Mouse (Mus musculus) brown adipose tissue, adult 24 weeks (tissue): Measurements from ENCODE around the gene Skida1. TPM values are rescaled to one million over a fixed set of nuclear protein-coding genes. Genes with fewer than 3 reads are reported as not detected.

Source experiments
- H3K27ac ChIP-seq: fragments of 200-500 bp; replicated peaks from 2 replicates; pipeline ENCODE4 v1.5.1; 2012; ENCODE audit warnings: low read depth, mild to moderate bottlenecking, low read length
- H3K4me1 ChIP-seq: fragments of 200-500 bp; 2 replicates; pipeline ENCODE4 v1.6.1; 2012; ENCODE audit warnings: low read length, mixed read lengths; ENCODE audit not compliant: control insufficient read depth, insufficient read depth, insufficient read length
- H3K4me3 ChIP-seq: fragments of 200-500 bp; 2 replicates; pipeline ENCODE4 v1.5.1; 2012; ENCODE audit warnings: low read depth, mild to moderate bottlenecking, low read length, moderate library complexity; ENCODE audit not compliant: insufficient read depth
- polyA plus RNA-seq: library from polyadenylated mRNA; stranded (reverse); fragments of >200 nt; gene quantifications from 2 replicates; pipeline ENCODE4 v1.2.4, GENCODE M21; 2012; ENCODE audit not compliant: missing spikeins, insufficient read depth, insufficient read length

Gene Skida1
- polyA plus RNA-seq, 1 experiment = 0.55 TPM

- no peak within 1 kb of the TSS for H3K27ac ChIP-seq
- no peak within 1 kb of the TSS for H3K4me3 ChIP-seq
- H3K4me1 ChIP-seq = no peaks in the 10 kb centered on the region
Observed at GRCm38 (mm10) chr2:18037491-18037890, 11.4 kb downstream of the Skida1 start, which contains the start of gene A930004D18Rik. A930004D18Rik (minus strand) TSS chr2:18037737.

GRCm38 (mm10) chr2:18034371-18035250 is 14.2 kb downstream of the Skida1 start:
- H3K4me1 ChIP-seq = no peaks in the 10 kb centered on the region; the same call in 1 of the 2 replicates
- no peak overlapping the region for H3K27ac ChIP-seq
- no peak overlapping the region for H3K4me3 ChIP-seq

GRCm38 (mm10) chr2:18033166-18034108 is 15.4 kb downstream of the Skida1 start:
- Histone ChIP-seq H3K4me3 (no peak overlapping the region), H3K4me1 (no peaks in the 10 kb centered on the region; the same call in 1 of the 2 replicates), H3K27ac (no peak overlapping the region)

GRCm38 (mm10) chr2:18032538-18032895 is 16.3 kb downstream of the Skida1 start:
- H3K4me1 ChIP-seq = no peaks in the 10 kb centered on the region; the same call in 1 of the 2 replicates
- no peak overlapping the region for H3K27ac ChIP-seq
- H3K4me3 ChIP-seq = no peak overlapping the region

- Histone ChIP-seq H3K27ac (no peak overlapping the region), H3K4me3 (peak overlapping the region; percentile 58), H3K4me1 (no peaks in the 10 kb centered on the region; the same call in 1 of the 2 replicates)
Observed at GRCm38 (mm10) chr2:18031831-18032537, 16.9 kb downstream of the Skida1 start.

GRCm38 (mm10) chr2:18031271-18031821 is 17.5 kb downstream of the Skida1 start:
- Histone ChIP-seq H3K4me3 (peak overlapping the region; percentile 58), H3K27ac (no peak overlapping the region), H3K4me1 (no peaks in the 10 kb centered on the region; the same call in 1 of the 2 replicates)

- H3K4me1 ChIP-seq = no peaks in the 10 kb centered on the region; the same call in 1 of the 2 replicates
- no peak overlapping the region for H3K4me3 ChIP-seq
- H3K27ac ChIP-seq = no peak overlapping the region
Observed at GRCm38 (mm10) chr2:18030581-18030980, 18.3 kb downstream of the Skida1 start.

- Histone ChIP-seq H3K27ac (no peak overlapping the region), H3K4me3 (no peak overlapping the region), H3K4me1 (no peaks in the 10 kb centered on the region; the same call in 1 of the 2 replicates)
Observed at GRCm38 (mm10) chr2:18029656-18030055, 19.2 kb downstream of the Skida1 start.

GRCm38 (mm10) chr2:18028140-18029021 is 20.5 kb downstream of the Skida1 start:
- peak overlapping the region; percentile 91 for H3K27ac ChIP-seq
- no peaks in the 10 kb centered on the region; the same call in 1 of the 2 replicates for H3K4me1 ChIP-seq
- H3K4me3 ChIP-seq = peak overlapping the region; percentile 87

GRCm38 (mm10) chr2:18027448-18028139 is 21.3 kb downstream of the Skida1 start:
- peak overlapping the region; percentile 87 for H3K4me3 ChIP-seq
- H3K27ac ChIP-seq = peak overlapping the region; percentile 91
- no peaks in the 10 kb centered on the region; the same call in 1 of the 2 replicates for H3K4me1 ChIP-seq

GRCm38 (mm10) chr2:18026116-18026947 is 22.5 kb downstream of the Skida1 start:
- Histone ChIP-seq H3K4me1 (no peaks in the 10 kb centered on the region), H3K27ac (no peak overlapping the region), H3K4me3 (peak overlapping the region; percentile 87)

GRCm38 (mm10) chr2:18025781-18026115 is 23.1 kb downstream of the Skida1 start:
- H3K4me3 ChIP-seq = peak overlapping the region; percentile 87
- no peaks in the 10 kb centered on the region for H3K4me1 ChIP-seq
- H3K27ac ChIP-seq = no peak overlapping the region
